Mouse (Mus musculus) cerebellum, adult 2 months (tissue): ENCODE results near the gene Frmd5. TPM values are rescaled to one million over a fixed set of nuclear protein-coding genes. Genes with fewer than 3 reads are reported as not detected.

Source experiments
- DNase-seq, 2 experiments: peaks; one replicate each; pipeline ENCODE4 v3.0.0; 2021
- H3K27ac ChIP-seq: fragments of 200-500 bp; 2 replicates; pipeline ENCODE4 v1.5.1; 2012; ENCODE audit warnings: low read length, control low read depth, inconsistent platforms; ENCODE audit not compliant: insufficient read depth
- H3K27me3 ChIP-seq: fragments of 200-500 bp; 2 replicates; pipeline ENCODE4 v1.6.1; 2012; ENCODE audit warnings: inconsistent platforms, mild to moderate bottlenecking, low read length, moderate library complexity; ENCODE audit not compliant: control insufficient read depth, insufficient read depth
- H3K4me1 ChIP-seq: fragments of 200-500 bp; 2 replicates; pipeline ENCODE4 v1.6.1; 2011; ENCODE audit warnings: low read length; ENCODE audit not compliant: control insufficient read depth, insufficient read depth
- H3K4me3 ChIP-seq: fragments of 200-500 bp; replicated peaks from 2 replicates; pipeline ENCODE3; 2011; ENCODE audit warnings: mild to moderate bottlenecking, low read depth, low read length, control low read depth; ENCODE audit not compliant: insufficient read depth
- CTCF ChIP-seq: fragments of 200-500 bp; IDR thresholded peaks from 2 replicates; pipeline ENCODE4 v1.5.1; 2011; ENCODE audit warnings: low read depth, mild to moderate bottlenecking, control low read depth, low read length, moderate library complexity, borderline replicate concordance; ENCODE audit not compliant: insufficient read depth
- POLR2A ChIP-seq: fragments of 200-500 bp; IDR thresholded peaks from 2 replicates; pipeline ENCODE4 v1.6.1; 2011; ENCODE audit warnings: low read length, control low read depth, borderline replicate concordance; ENCODE audit not compliant: insufficient read depth
- WGBS: fragments of 180-500 bp; shearing (Covaris S2); methylation state at CpG from one replicate; pipeline ENCODE4 v1.1.7; 2018; 5-methylcytosine and 5-hydroxymethylcytosine counted together
- polyA plus RNA-seq: library from polyadenylated mRNA; depleted of rRNA; stranded (reverse); fragments of >200 nt; gene quantifications from 2 replicates; pipeline ENCODE4 v1.2.3, GENCODE M21; 2012

Gene Frmd5
- polyA plus RNA-seq, 1 experiment = 55.8 TPM

GRCm38 (mm10) chr2:121610008-121610884 is 196.6 kb downstream of the Frmd5 start:
- no peak for TF ChIP-seq CTCF
- TF ChIP-seq POLR2A = no peak
- no peak overlapping the region for H3K4me3 ChIP-seq
- 39% methylated on average over 17 of the region's 17 CpGs for WGBS
- H3K27ac ChIP-seq = no peak overlapping the region
- peaks cover 15% of the 10 kb centered on the region for H3K4me1 ChIP-seq
- H3K27me3 ChIP-seq = no peaks in the 10 kb centered on the region
- DNase-seq = peak in 1 of 2 experiments; percentile 32

- 95% methylated on average over 11 of the region's 11 CpGs for WGBS
Measured at GRCm38 (mm10) chr2:121609141-121609724, 197.7 kb downstream of the Frmd5 start.

GRCm38 (mm10) chr2:121602397-121602796 is 204.5 kb downstream of the Frmd5 start:
- TF ChIP-seq POLR2A = no peak
- no peak for TF ChIP-seq CTCF
- H3K4me3 ChIP-seq = no peak overlapping the region
- WGBS = 10% methylated on average over 4 of the region's 4 CpGs
- no peaks in the 10 kb centered on the region for H3K27me3 ChIP-seq
- H3K4me1 ChIP-seq = peaks cover 4% of the 10 kb centered on the region; the same call in 1 of the 2 replicates
- no peak overlapping the region for H3K27ac ChIP-seq
- DNase-seq = peak in 1 of 2 experiments; percentile 74

More at GRCm38 (mm10) chr2:121609141-121609724, 197.7 kb downstream of the Frmd5 start:
- H3K4me3 ChIP-seq = no peak overlapping the region
- DNase-seq = no peak
- peaks cover 9% of the 10 kb centered on the region for H3K4me1 ChIP-seq
- H3K27me3 ChIP-seq = no peaks in the 10 kb centered on the region
- no peak overlapping the region for H3K27ac ChIP-seq
- TF ChIP-seq POLR2A (no peak), CTCF (no peak)

- no peak for TF ChIP-seq POLR2A
- no peak for TF ChIP-seq CTCF
- H3K4me1 ChIP-seq = peaks cover 10% of the 10 kb centered on the region; the same call in 1 of the 2 replicates
- no peak overlapping the region for H3K27ac ChIP-seq
- no peak overlapping the region for H3K4me3 ChIP-seq
- 78% methylated on average over 7 of the region's 7 CpGs for WGBS
- DNase-seq = no peak
- no peaks in the 10 kb centered on the region for H3K27me3 ChIP-seq
Measured at GRCm38 (mm10) chr2:121601543-121601942, 205.3 kb downstream of the Frmd5 start.

GRCm38 (mm10) chr2:121600736-121601135 is 206.2 kb downstream of the Frmd5 start:
- Histone ChIP-seq H3K4me3 (no peak overlapping the region), H3K27ac (no peak overlapping the region), H3K27me3 (no peaks in the 10 kb centered on the region), H3K4me1 (peaks cover 13% of the 10 kb centered on the region; the same call in 1 of the 2 replicates)
- DNase-seq = no peak
- TF ChIP-seq POLR2A (no peak), CTCF (no peak)
- WGBS = 90% methylated on average over 8 of the region's 8 CpGs

- no peak for DNase-seq
Measured at GRCm38 (mm10) chr2:121598249-121598648, 208.6 kb downstream of the Frmd5 start.

GRCm38 (mm10) chr2:121596621-121597020 is 210.3 kb downstream of the Frmd5 start:
- peak; percentile 79 to 83 for DNase-seq
- Histone ChIP-seq H3K4me3 (no peak overlapping the region), H3K27me3 (no peaks in the 10 kb centered on the region), H3K27ac (peak overlapping the region; percentile 64), H3K4me1 (peaks cover 9% of the 10 kb centered on the region; the same call in 1 of the 2 replicates)
- TF ChIP-seq CTCF (peak; percentile 60), POLR2A (no peak)
- WGBS = 10% methylated on average over 2 of the region's 2 CpGs

More at GRCm38 (mm10) chr2:121598249-121598648, 208.6 kb downstream of the Frmd5 start:
- no peak overlapping the region for H3K27ac ChIP-seq
- peaks cover 13% of the 10 kb centered on the region; the same call in 1 of the 2 replicates for H3K4me1 ChIP-seq
- H3K4me3 ChIP-seq = no peak overlapping the region
- H3K27me3 ChIP-seq = no peaks in the 10 kb centered on the region
- WGBS = 77% methylated on average over 7 of the region's 7 CpGs
- TF ChIP-seq CTCF (no peak), POLR2A (no peak)
